Mouse (Mus musculus): ENCODE data around the gene Myzap.
A peak's percentile ranks its signal among the peaks of the same experiment; 100 is the strongest.

Myzap gene

DNA sequence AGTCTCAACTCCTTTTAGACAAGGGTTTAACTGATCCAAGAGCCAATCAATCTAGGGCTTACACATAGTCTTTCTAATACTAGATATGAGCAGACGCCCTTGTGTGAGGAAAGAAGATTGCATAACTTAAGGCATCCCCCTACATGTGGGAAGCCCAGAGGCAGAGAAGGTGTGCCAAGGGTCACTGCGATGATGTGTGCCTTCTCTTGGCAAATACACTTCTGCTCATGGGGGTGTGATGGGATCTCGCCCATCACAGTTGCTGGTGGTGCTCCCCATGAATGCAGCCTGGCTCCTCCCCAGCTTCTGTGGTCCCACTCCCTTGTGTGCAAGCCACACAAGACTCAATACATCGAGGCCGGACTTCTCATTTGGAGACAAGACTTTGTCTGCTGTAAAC, 47.3 kb downstream of the Myzap start:
- DNase-seq (ENCODE audit: inconsistent ontology term), result no peak

DNA sequence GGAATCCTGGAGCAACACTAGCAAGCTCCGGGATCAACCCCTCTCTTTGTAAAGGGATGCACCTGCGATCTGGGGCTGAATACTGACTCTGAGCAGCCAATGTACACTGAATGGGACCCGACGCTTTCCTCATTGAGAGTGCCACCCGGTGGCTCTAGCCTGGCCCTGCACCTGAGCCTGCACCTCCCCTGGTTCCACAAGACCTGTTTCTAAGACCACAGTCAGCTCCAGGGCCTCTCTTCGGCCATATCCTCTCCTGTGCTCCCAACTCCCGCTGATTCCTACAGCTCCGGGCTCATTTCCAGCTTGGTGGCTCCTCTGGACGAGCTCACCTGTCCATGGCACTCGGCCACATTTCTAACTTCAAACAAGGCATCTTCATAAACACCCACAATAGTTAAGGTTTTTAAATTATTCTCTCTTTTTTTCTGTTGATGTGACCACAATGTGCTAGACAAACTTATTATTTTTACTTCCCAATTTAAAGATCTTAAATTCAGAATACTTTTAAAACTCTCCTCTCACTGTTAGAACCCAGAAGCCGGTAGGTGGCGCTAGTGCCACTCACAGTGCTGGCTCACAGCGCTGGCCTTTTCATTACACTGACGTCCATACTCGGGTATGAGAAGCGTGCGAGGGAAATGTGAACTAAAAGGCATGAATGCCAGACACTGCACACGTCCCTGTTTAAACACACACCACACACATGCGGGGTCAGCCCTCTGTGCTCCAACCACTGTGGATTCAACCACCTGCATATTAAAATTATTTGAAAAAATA, 48.5 kb downstream of the Myzap start:
- peak; percentile 75 for DNase-seq (ENCODE audit: inconsistent ontology term)

DNA sequence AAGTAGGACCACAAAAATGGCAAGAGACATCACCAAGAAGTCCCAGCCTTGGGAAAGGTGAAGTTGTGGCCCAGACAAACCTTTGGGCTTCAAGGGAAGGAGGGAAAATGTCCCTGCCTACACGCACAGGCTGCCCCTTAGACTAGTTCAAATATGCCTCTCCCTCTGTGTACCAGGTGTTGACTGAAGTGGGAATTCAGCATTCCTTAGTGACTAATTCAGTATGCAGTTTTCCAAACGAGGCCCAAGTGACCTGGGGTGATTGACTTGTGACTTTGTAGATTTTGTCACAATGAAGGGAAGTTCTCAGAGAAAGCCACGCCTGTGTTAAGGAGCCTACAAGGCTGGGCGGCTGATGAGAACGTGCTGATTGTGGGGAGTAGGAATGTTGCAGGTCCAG, 49.9 kb downstream of the Myzap start:
- no peak for DNase-seq (ENCODE audit: inconsistent ontology term)

DNA sequence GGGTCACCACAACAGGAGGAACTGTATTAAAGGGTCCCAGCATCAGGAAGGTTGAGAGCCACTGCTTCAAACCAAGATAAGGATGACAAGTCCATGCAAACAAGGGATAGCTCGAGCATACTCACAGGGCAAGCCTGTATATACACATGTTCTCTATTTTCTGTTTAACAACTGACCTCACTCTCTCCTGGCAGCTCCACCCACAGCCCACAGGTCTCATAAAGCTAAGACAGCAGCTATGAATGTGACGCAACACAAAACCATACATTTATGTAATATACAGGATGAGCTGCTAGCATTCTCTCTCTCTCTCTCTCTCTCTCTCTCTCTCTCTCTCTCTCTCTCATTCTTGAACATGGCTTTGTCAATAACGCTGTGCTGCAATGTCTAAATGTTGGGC, 51.4 kb downstream of the Myzap start:
- DNase-seq (ENCODE audit: inconsistent ontology term), result no peak

DNA sequence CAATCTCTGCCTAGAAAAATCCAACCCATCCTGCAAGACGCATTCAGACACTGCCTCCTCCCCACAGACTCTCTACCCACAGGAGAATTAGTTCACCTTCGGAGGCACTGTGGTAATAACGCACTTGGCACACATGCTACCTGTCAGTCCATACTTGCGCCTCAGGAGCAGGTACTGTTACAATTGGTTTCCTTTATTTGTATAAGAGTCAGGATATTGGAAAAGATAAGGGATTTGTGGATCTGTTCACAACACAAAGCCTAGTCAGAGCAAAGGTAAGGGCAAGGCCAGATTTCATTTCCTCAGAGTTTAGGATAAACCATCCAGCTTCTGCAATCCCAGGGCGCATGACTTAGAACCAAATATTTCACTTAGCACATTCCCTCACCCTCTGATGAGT, 56.4 kb downstream of the Myzap start:
- no peak for DNase-seq (ENCODE audit: inconsistent ontology term)

DNA sequence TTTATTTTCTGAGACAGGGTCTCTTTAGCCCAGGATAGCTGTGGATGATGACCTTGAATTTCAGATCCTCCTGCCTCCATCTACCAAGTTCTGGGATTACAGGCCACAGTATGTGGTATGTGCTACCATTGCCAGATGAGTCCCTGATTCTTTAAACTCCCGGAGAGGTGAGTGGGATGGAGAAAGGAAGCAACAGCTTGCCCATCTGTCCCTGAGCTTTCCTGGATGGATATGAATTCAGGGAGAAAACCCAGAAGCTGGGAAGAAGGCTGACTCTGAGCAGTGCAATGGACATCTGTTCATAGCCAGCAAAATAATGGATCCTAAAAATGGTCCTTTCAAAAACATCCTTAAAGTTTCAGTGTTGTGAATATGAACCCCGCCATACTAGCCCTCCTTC, 57.1 kb downstream of the Myzap start:
- DNase-seq (ENCODE audit: inconsistent ontology term), result no peak

DNA sequence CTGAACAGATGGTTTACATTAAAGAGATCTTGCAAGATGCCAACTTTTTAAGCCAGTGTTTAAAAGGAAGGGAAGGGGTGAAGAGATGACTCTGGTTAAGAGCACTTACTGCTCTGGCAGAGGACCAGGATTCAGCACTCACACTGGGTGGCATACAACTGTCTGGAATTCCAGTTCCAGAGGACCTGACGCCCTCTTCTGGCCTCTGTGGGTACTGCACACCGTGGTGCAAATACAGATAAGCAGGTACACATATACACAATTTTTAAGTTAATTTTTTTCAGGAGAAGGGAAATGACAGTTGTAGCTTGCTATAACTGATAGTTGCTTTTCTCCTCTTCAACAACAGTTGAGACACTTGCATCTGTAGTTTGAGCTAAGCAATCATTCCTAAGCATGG, 62.2 kb downstream of the Myzap start:
- DNase-seq (ENCODE audit: inconsistent ontology term), result no peak

DNA sequence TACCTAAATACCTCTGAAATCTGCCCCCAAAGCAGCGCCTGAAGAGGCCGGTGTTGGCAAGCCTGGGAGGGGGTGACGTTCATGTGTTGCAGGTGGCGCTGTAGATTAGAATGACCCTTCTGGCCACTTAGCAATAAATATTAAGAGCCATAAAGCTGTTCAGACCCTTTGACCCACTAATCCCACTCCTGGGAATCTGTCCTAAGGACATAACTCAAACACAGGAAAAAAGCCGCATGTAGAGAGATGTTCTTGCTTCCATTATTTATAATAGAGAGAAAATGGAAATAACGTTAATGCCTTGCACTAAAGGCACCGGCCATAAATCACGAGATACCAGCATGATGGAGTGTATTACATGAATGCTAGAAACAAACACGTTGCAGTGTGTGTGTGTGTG, 64.7 kb downstream of the Myzap start:
- DNase-seq (ENCODE audit: inconsistent ontology term), result no peak

DNA sequence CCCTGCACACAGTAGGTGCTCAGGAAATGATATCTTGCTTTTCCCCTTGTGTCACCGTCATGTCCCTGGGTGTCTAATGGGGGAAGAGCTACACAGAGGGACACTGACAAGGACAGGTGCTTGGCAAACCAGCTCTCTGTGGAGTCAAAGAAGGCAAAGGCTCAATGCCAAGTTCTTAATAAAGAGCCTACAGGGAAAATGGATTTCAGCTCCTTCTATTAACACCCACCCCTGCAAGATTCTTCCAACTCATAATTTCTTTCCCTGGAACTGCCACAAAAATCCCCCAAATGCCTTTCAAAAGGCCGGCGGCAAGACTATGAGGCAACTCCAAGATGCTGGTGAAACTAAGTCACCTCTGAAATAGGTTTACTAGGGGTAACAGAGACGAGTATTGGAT, 68.3 kb downstream of the Myzap start:
- no peak for DNase-seq (ENCODE audit: inconsistent ontology term)

DNA sequence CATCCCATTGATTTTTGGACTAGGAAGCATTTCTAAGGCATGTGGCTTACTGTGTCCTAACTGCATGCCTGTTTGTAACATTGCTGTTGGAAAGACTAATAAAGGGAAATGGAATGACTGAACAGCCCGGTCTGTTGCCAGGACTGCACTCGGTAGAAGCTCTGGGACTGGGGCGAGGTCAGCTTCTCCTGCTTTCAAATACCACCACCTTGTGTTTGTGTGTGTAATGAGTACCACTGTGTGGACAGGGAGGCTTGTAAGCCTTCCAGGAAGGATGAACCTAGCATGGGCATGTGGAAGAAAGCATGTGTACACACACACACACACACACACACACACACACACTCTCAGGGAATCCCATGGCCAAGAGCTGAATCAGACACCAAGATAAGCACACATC, 72.3 kb downstream of the Myzap start:
- no peak for DNase-seq (ENCODE audit: inconsistent ontology term)

DNA sequence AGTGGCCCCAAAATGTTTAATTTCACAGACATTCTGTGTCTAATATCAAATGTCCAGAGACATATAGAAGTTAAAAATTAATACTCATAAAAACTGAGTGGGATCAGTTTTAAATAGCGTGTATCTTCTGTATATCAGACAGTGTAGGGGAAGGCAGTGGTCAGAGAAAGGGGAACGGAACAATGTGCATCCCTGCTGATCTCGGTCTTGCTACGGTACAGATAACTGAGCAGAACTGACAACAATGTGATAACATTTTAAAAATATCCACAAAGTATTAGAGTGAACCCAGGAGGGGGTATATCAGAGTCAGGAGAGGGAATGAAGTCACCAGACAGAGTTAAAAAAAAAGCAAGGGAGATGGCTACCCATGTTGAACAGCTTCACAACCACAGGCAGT, 74.7 kb downstream of the Myzap start:
- DNase-seq (ENCODE audit: inconsistent ontology term), result no peak

DNA sequence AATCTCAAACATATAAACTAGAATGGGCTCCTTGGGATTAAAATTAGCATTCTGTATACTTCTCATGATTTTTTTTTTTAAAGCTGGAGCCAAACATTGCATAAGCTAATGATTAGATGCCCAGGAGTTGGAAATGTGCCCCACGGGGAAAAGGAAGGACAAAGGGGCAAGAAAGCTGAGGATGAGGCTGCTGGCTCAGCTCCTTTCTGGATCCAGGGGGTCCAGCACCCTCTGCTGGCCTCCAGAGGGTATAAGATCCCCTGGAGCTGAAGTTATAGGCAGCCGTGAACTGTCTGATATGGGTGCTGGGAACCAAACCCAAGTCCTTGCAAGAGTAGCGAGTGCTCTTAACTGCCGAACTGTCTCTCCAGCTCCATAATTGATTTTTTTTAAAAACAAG, 76.3 kb downstream of the Myzap start:
- DNase-seq (ENCODE audit: inconsistent ontology term), result no peak

DNA sequence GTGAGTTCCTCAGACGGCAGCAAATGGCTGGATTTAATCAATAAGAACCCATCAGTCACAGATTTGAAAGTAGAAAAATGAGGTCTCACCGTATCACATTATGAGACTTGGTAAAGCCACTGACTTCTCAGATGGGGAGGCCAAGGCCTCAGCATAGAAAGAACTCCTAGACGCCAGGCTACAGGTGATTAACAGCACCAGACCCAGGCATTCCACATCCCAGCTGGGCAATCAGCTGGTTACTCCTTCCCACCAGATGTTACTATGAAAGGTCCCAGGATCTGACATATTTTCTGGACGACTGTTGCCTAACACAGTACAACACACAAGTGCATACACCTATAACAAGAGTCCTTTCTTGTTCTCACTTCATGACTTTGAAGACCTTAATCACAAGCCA, 78.6 kb downstream of the Myzap start:
- DNase-seq (ENCODE audit: inconsistent ontology term), result no peak

DNA sequence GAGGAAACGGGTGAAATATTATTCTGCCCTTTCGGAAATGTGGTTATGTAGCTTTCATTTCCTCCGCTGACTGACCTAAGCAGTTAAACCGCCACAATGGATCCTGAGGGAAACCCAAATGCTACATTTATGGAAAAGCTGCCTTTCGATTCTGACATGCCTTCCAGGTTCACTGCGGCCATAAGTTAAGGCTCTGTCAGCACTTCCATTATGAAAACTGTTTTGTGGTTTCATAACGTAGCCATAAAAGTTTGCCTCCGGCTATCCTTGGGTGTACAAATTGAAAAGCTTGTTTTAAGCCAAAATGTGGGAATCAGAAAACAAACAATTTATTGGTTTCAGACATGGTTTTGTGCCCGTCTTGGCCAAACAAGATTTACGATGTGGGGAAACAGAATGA, 79.3 kb downstream of the Myzap start:
- DNase-seq (ENCODE audit: inconsistent ontology term), result no peak

DNA sequence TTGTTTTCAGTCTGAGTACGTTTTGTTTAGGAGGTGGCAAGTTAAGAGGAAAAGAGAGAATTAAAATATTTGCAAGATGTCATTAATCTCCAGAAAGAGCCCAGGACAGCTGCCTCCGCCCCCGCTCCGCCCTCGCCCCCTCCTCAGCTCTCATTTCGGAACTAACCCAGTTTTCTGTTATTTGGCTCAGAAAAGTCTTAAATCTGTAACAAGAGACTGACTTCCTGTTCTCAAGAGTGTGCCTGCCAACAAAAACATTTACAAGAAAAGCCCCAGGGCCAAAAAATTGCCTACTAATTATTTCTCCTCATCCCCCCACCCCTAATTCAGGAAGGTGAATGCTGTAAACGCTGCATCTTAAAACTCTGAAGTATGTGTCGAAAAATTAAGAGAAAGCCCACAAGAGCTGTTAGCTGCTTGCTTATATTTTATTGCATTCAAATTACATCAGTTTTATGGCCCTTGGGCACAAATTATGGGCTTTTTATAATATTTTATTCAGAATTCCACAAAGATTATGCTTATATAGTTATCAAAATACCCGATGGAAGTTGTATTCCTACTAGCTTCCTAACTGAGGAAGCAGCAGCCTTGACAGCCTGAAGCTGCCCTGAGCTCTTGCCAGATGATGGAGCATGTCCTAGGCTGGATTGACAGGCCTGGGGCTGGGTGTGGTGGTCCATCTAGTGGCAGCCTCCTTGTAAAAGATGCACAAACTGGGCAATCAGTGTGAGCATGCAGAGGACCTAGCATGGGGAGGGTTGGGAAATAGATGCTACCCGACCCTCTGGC, 93.6 kb downstream of the Myzap start:
- peak; percentile 10 for DNase-seq (ENCODE audit: inconsistent ontology term)

DNA sequence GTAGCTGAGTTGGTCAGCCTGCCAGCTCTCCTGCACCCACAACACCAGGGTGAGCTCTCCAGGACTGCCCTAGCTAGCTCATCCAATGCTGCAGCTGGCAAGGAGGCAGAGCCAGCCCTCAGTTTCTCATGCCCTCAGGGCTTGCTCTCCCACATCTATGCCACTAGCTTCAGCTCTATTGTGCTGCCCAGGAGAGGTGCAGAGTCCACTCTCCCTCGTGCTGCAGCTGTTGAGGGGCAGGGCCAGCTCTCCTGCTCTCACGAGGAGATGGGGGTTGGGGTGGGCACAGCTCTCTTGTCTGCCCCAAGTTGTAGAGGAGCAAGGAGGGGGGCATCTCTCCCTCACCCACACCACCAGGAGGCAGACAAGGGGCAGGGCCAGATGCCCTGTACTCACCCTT, 95.5 kb downstream of the Myzap start:
- DNase-seq (ENCODE audit: inconsistent ontology term), result peak; percentile 12

DNA sequence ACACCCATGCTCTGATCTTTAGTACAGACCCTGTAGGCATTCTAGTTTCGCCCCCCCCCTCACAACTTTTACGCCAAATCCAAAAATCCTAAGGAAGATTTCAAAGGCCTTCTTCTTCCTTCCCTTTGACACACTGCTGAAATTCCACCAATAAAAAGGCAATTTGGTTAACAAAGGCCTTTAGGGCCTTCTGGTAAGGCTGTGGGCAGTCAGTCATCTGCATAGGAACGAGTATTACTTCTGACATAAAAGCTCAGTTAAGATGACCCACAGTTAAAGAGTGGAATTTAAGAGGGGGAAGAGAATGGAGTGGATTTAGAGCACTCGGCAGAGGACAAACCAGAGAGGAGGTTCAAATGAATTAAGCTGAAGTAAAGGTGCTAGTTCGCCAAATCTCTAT, 98.4 kb downstream of the Myzap start:
- DNase-seq (ENCODE audit: inconsistent ontology term), result no peak

DNA sequence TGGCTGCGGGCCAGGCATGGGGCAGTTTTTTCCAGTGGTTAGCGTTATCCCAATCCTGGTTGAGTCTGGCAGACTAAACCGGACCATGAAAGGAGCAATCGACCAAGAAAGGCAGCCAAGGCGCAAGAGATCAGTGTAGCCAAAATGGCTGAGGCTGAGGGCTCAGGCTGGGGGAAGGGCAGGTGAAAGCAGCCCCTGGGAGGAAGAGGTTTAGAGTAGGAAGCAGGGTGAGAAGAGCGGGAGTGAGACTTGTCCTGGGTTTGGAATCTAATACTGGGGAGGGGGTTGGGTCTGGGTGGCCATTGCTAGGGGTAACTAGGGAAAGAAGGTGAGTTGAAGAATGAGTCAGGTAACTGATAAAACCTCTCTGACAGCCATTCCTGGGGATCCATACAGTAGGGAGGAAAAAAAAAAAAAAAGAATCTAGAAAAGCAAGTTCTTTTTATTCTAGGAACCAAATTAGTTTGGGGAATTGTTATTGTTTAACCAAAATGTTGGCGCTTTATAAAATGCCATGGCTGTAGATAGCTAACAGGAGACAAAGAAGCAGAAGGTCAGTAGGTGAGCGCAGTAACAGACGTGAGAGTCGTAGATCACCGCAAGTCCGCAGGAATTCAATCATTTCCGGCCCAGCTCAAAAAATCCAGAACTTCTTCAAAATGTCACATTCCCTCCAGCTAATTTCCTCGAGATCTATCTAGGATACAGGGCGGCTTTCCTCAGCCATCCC, 99.7 kb downstream of the Myzap start:
- no peak for DNase-seq (ENCODE audit: inconsistent ontology term)

DNA sequence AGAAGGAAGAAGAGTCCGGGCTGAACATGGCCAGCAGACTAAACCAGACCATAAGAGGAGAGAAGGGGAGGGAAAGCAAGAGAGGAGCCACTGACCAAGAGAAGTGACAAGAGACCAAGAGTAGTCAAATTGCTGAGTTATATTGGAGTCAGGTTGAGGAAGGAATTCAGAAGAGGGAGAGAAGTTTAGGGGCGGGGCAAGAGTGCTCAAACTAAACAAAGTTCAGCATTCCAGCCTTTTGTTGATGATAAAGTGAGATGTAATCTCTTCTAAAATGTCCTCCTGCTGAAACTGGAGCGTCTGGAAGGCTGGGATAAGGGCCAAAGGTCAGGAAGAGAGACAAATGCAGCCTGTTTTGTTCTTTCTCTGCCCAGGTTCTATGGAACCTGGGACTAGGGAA, 102.1 kb downstream of the Myzap start:
- no peak for DNase-seq (ENCODE audit: inconsistent ontology term)

DNA sequence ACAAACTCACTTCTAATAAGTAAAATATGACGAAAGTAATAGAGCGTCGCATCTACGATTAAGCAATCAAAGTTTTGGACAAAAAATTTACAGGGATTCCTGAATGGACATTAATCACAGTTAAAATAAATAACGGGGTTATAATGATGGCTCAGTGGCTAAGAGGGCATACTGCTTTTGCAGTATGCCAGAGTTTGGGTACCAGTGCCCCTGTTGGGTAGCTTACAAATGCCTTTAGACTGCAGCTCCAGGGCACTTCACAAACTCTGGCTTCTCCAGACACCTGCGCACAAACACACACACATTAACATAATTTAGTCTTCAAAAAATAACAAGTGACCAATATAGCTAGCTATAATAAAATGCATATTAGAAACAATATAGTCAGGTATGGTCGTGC, 106.0 kb downstream of the Myzap start:
- DNase-seq (ENCODE audit: inconsistent ontology term), result no peak

DNA sequence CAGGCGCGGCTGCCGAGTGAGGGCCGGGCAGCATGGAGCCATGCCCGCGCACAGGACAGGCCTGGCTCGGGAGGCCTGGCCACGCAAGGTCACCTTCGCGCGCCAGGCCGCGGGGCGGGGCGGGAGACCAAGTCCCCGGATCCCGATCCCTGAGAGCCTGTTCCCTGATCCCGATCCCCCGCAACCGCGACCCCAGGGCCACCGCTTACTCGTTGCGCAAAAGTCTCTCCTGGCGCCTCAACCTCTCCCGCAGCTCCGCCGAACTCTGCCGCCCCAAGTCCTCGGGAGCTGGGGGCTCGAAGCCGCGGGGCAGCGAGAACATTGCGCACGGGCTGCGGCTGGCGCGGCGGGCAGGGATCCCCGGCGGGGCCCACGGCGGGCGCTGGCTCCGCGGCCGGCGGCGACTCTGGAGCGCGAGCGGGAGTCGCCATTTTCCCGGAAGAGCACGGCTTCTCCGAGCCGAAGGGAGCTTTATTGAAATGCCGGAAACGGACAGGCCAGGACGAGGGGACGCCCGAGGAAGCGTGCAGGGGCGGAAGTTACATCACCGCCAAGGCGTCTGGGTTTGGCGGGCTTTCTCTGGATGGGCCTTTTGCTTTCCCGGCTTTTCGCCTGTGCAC, 106.6 kb downstream of the Myzap start, which contains the start of gene Polr2m:
TSS of gene Polr2m (minus strand) at position 461 of the 620 bp plus-strand sequence.
- DNase-seq (ENCODE audit: inconsistent ontology term), result peak; percentile 95

DNA sequence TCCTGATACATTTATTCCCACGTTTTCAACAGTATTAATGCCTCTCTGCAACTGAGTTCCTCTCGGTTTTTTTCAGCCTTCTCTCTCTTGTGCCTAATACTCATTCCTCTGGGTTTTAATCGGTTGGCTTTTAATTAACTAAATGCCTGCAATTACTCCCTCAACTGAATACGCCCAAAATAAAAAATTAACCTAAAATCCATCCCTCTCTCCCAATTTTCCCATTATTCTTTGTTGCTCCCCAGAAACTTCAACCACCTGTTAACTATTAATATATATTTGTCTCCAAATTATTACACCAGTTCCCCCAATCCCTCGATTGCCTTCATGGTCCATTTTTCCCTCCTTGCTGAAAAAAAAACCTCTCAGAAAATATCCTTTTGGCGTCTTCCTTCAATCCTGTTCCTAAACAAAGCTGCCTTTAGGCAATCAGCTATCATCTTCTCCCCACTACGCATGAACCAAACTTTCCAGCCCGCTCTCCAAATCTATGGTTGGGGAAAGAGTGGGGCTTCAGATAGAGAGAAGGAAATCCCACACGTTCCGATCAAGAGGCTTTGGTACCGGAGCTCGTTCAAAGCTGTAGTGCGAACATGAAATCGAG, 107.2 kb downstream of the Myzap start:
- peak; percentile 9 for DNase-seq (ENCODE audit: inconsistent ontology term)
